Mouse (Mus musculus) adrenal gland, postnatal 36 days (tissue): ENCODE measurements around the gene Sp6. TPM values are rescaled to one million over a fixed set of nuclear protein-coding genes. Genes with fewer than 3 reads are reported as not detected.

Experiments used
- DNase-seq, 2 experiments: peaks; one replicate each; pipeline ENCODE4 v3.0.0; 2021; ENCODE audit warnings: mixed read lengths in 1 of 2
- total RNA-seq, 2 experiments: library from RNA; stranded (reverse); gene quantifications; 2 replicates each; pipeline ENCODE4 v1.2.3; 2021

Sp6 gene
- total RNA-seq, 2 experiments from 2014 or later, result 0.16 to 0.23 TPM

GRCm38 (mm10) chr11:96982355-96982754 is 30.8 kb upstream of the Sp6 start:
- DNase-seq, result peak; percentile 83 to 86

- DNase-seq, result no peak
Observed at GRCm38 (mm10) chr11:96982859-96983258, 30.3 kb upstream of the Sp6 start, which contains the start of gene Sp2. Sp2 (minus strand) TSS chr11:96982959.

- no peak for DNase-seq
Observed at GRCm38 (mm10) chr11:96984903-96985302, 28.3 kb upstream of the Sp6 start.

GRCm38 (mm10) chr11:96986463-96986862 is 26.7 kb upstream of the Sp6 start:
- no peak for DNase-seq

GRCm38 (mm10) chr11:96987873-96988655 is 25.1 kb upstream of the Sp6 start:
- DNase-seq, result no peak

GRCm38 (mm10) chr11:96991501-96991900 is 21.7 kb upstream of the Sp6 start:
- no peak for DNase-seq

GRCm38 (mm10) chr11:96992722-96993311 is 20.4 kb upstream of the Sp6 start:
- DNase-seq, result no peak

GRCm38 (mm10) chr11:96995031-96995430 is 18.2 kb upstream of the Sp6 start:
- no peak for DNase-seq

GRCm38 (mm10) chr11:96995836-96996772 is 17.1 kb upstream of the Sp6 start:
- no peak for DNase-seq

- DNase-seq, result no peak
Observed at GRCm38 (mm10) chr11:96996773-96997379, 16.3 kb upstream of the Sp6 start.

GRCm38 (mm10) chr11:96997380-96997956 is 15.7 kb upstream of the Sp6 start:
- DNase-seq, result peak in 1 of 2 experiments; percentile 65

GRCm38 (mm10) chr11:97003170-97003569 is 10.0 kb upstream of the Sp6 start:
- DNase-seq, result no peak

- DNase-seq, result peak in 1 of 2 experiments; percentile 42
Observed at GRCm38 (mm10) chr11:97007093-97007794, 6.0 kb upstream of the Sp6 start.

- DNase-seq, result no peak
Observed at GRCm38 (mm10) chr11:97009198-97009790, 3.9 kb upstream of the Sp6 start.

- no peak for DNase-seq
Observed at GRCm38 (mm10) chr11:97017696-97018582, 4.7 kb downstream of the Sp6 start.

- peak; percentile 37 to 55 for DNase-seq
Observed at GRCm38 (mm10) chr11:97018583-97019344, 5.6 kb downstream of the Sp6 start.

GRCm38 (mm10) chr11:97019345-97019708 is 6.1 kb downstream of the Sp6 start:
- DNase-seq, result no peak

GRCm38 (mm10) chr11:97021121-97021765 is 8.0 kb downstream of the Sp6 start:
- no peak for DNase-seq
